Mouse (Mus musculus): ENCODE measurements at regions not wholly inside any gene's neighbourhood (a gene's known extent, or its start where the extent isn't known, plus 50 kb on each side); places are given as distances from the start of the nearest gene placed in this dataset.

- DNase-seq (ENCODE audit: low read depth, low spot score) = no peak
Observed at GRCm38 (mm10) chr14:71231223-71231815, 631.7 kb upstream of the Fam160b2 start.

GRCm38 (mm10) chr14:71230484-71231188, 631.0 kb upstream of the Fam160b2 start:
- DNase-seq (ENCODE audit: low read depth, low spot score) = no peak

- DNase-seq (ENCODE audit: low read depth, low spot score) = no peak
Observed at GRCm38 (mm10) chr14:71229955-71230354, 630.3 kb upstream of the Fam160b2 start.

GRCm38 (mm10) chr14:71228894-71229446, 629.3 kb upstream of the Fam160b2 start:
- no peak for DNase-seq (ENCODE audit: low read depth, low spot score)

- no peak for DNase-seq (ENCODE audit: low read depth, low spot score)
Observed at GRCm38 (mm10) chr14:71217041-71217440, 617.4 kb upstream of the Fam160b2 start.

GRCm38 (mm10) chr14:71211359-71211978, 611.8 kb upstream of the Fam160b2 start:
- no peak for DNase-seq (ENCODE audit: low read depth, low spot score)

- no peak for DNase-seq (ENCODE audit: low read depth, low spot score)
Observed at GRCm38 (mm10) chr14:71203459-71203858, 603.8 kb upstream of the Fam160b2 start.

GRCm38 (mm10) chr14:71200917-71201316, 601.3 kb upstream of the Fam160b2 start:
- DNase-seq (ENCODE audit: low read depth, low spot score) = no peak

- DNase-seq (ENCODE audit: low read depth, low spot score) = no peak
Observed at GRCm38 (mm10) chr14:71199178-71199879, 599.7 kb upstream of the Fam160b2 start.

GRCm38 (mm10) chr14:71194219-71194618, 594.6 kb upstream of the Fam160b2 start:
- DNase-seq (ENCODE audit: low read depth, low spot score) = no peak

GRCm38 (mm10) chr14:71192486-71192885, 592.9 kb upstream of the Fam160b2 start:
- no peak for DNase-seq (ENCODE audit: low read depth, low spot score)

- DNase-seq (ENCODE audit: low read depth, low spot score) = no peak
Observed at GRCm38 (mm10) chr14:71189360-71189759, 589.7 kb upstream of the Fam160b2 start.

- DNase-seq (ENCODE audit: low read depth, low spot score) = no peak
Observed at GRCm38 (mm10) chr14:71177341-71177740, 577.7 kb upstream of the Fam160b2 start.

- DNase-seq (ENCODE audit: low read depth, low spot score) = no peak
Observed at GRCm38 (mm10) chr14:71174175-71174574, 574.5 kb upstream of the Fam160b2 start.

GRCm38 (mm10) chr14:71159556-71159955, 559.9 kb upstream of the Fam160b2 start:
- DNase-seq (ENCODE audit: low read depth, low spot score) = no peak

GRCm38 (mm10) chr14:71142465-71142864, 542.8 kb upstream of the Fam160b2 start:
- no peak for DNase-seq (ENCODE audit: low read depth, low spot score)

- no peak for DNase-seq (ENCODE audit: low read depth, low spot score)
Observed at GRCm38 (mm10) chr14:71129771-71130211, 530.2 kb upstream of the Fam160b2 start.

GRCm38 (mm10) chr14:71128495-71128894, 528.9 kb upstream of the Fam160b2 start:
- no peak for DNase-seq (ENCODE audit: low read depth, low spot score)

GRCm38 (mm10) chr14:71118681-71119080, 519.0 kb upstream of the Fam160b2 start:
- no peak for DNase-seq (ENCODE audit: low read depth, low spot score)

GRCm38 (mm10) chr14:71115798-71116432, 516.3 kb upstream of the Fam160b2 start:
- DNase-seq (ENCODE audit: low read depth, low spot score) = no peak

GRCm38 (mm10) chr14:71115095-71115797, 515.6 kb upstream of the Fam160b2 start:
- DNase-seq (ENCODE audit: low read depth, low spot score) = no peak

All from CD4-positive helper T cell, adult 2 months (primary cell).